Mouse (Mus musculus) limb, embryonic 14.5 days (tissue): ENCODE measurements around the gene Ercc5. TPM values are rescaled to one million over a fixed set of nuclear protein-coding genes. Genes with fewer than 3 reads are reported as not detected.

Experiments used
- ATAC-seq: fragments of 200-750 bp; cut with Nextera tagmentation; 2 replicates; pipeline ENCODE4 v1.8.0; 2017; ENCODE audit warnings: low read depth, moderate number of reproducible peaks, moderate TSS enrichment; ENCODE audit not compliant: low FRiP score
- DNase-seq: peaks from one replicate; pipeline ENCODE4 v3.0.0-alpha.2; 2015; ENCODE audit warnings: low spot score
- H3K27ac ChIP-seq: fragments of 300-500 bp; sonication (generic); replicated peaks from 2 replicates; pipeline ENCODE4 v1.5.1; 2014; ENCODE audit warnings: low read depth, mild to moderate bottlenecking, low read length, moderate library complexity, mixed read lengths
- H3K27me3 ChIP-seq: fragments of 300-500 bp; sonication (generic); 2 replicates; pipeline ENCODE4 v1.6.1; 2014; ENCODE audit warnings: low read length, mixed read lengths; ENCODE audit not compliant: control insufficient read depth, insufficient read depth
- H3K36me3 ChIP-seq: fragments of 300-500 bp; sonication (generic); 2 replicates; pipeline ENCODE4 v1.6.1; 2014; ENCODE audit warnings: mild to moderate bottlenecking, low read length, moderate library complexity, mixed read lengths; ENCODE audit not compliant: control insufficient read depth, insufficient read depth
- H3K4me1 ChIP-seq: fragments of 300-500 bp; sonication (generic); 2 replicates; pipeline ENCODE4 v1.6.1; 2014; ENCODE audit warnings: antibody characterized with exemption, low read length, mixed read lengths; ENCODE audit not compliant: control insufficient read depth, insufficient read depth
- H3K4me2 ChIP-seq: fragments of 300-500 bp; sonication (generic); replicated peaks from 2 replicates; pipeline ENCODE4 v1.6.1; 2014; ENCODE audit warnings: low read depth, mild to moderate bottlenecking, low read length, moderate library complexity; ENCODE audit not compliant: severe bottlenecking
- H3K4me3 ChIP-seq: fragments of 300-500 bp; sonication (generic); replicated peaks from 2 replicates; pipeline ENCODE4 v1.5.1; 2014; ENCODE audit warnings: low read length
- H3K9ac ChIP-seq: fragments of 300-500 bp; sonication (generic); 2 replicates; pipeline ENCODE4 v1.6.1; 2014; ENCODE audit warnings: mild to moderate bottlenecking, low read depth, low read length, moderate library complexity; ENCODE audit not compliant: severe bottlenecking
- H3K9me3 ChIP-seq: fragments of 300-500 bp; sonication (generic); 2 replicates; pipeline ENCODE4 v1.6.1; 2016; ENCODE audit warnings: low read length; ENCODE audit not compliant: control insufficient read depth
- POLR2A ChIP-seq: fragments of 200-500 bp; IDR thresholded peaks from 2 replicates; pipeline ENCODE4 v1.8.0; 2012; ENCODE audit warnings: inconsistent platforms, mild to moderate bottlenecking, moderate library complexity, borderline replicate concordance; ENCODE audit not compliant: insufficient read depth, insufficient read length; ENCODE audit errors: extremely low read depth
- WGBS: fragments of 180-500 bp; shearing (Covaris S2); extraction: QIAGEN DNeasy Blood & Tissue Kit; methylation state at CpG from one replicate; pipeline ENCODE4 v1.1.7; 2014; 5-methylcytosine and 5-hydroxymethylcytosine counted together
- polyA plus RNA-seq, 2 experiments: library from polyadenylated mRNA; depleted of rRNA in 1 of 2; stranded (reverse) in 1 of 2; unstranded in 1 of 2; fragments of >200 nt; fragmentation: Nextera tagmentation in 1 of 2; extraction: Ambion mirVana in 1 of 2; gene quantifications; 2 replicates each; pipeline versions ENCODE4 v1.2.1 to v1.2.3; 2012 to 2014

The Ercc5 gene
- polyA plus RNA-seq, 2 experiments: 23.4 to 25.2 TPM

- WGBS: under 1% methylated on average over 39 of the region's 39 CpGs
- Histone ChIP-seq H3K9me3 (no peaks in the 10 kb centered on the region), H3K4me3 (peak within 1 kb of the TSS; percentile 63), H3K27ac (peak within 1 kb of the TSS; percentile 94), H3K36me3 (peaks cover 26% of the 10 kb centered on the region), H3K9ac (peak within 1 kb of the TSS; percentile 87), H3K4me2 (peak within 1 kb of the TSS; percentile 82), H3K4me1 (0 out of 2 replicates have a peak, but pooled peaks cover 6% of the 10 kb centered on the region), H3K27me3 (no peaks in the 10 kb centered on the region)
- peak; percentile 92; the same call in 1 of the 2 replicates for TF ChIP-seq POLR2A
- peak; percentile 98 for ATAC-seq
- peak; percentile 99 for DNase-seq
Observed at GRCm38 (mm10) chr1:44118239-44119054, 29.1 kb upstream of the Ercc5 start, which contains the start of the genes Kdelc1 and Bivm. Gene Kdelc1, minus strand, starts transcription at chr1:44118808. Gene Bivm, plus strand, starts transcription at chr1:44118957.

DNA sequence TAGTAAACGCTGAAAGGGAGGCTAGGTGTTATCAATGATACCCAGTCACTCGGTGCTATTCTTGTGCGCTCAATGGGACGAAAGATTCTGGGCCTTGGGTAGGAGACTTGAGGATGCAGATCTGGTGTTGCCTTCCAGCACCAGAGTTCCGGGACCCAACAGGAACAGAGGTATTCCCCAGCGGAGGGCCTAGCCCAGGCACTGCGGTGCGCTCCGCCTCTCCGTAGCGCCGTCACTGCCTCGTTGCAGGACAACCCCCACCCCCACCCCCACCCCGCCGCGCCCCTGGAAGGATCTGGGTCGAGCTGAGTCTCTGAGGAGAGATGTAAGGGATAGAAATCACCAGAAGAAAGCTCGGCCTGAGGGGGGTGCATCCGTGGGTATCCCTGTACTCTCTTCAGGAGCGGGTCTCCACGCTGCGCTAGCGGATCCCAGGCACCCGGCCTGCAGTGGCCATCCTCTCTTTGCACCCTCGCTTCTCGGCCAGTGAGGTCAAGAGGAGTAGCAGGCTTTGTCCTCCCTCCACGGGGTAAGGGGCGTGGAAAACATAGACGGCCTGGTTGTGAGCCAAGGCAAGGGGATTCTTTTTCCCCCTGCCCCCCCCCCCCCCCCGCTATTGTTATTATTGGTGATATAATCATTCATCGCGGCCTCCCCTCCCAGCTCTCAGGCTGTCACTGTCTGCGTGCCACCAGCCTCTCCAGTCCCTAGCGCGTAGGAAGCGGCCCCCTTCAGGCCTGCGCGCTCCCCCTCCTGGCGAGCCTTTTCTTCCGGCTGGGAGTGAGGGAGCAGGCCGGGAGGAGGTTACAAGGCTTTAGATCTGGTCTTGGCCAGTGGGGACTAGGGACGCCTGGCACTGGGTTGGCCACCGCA, 28.1 kb upstream of the Ercc5 start:
- peaks cover 18% of the 10 kb centered on the region for H3K36me3 ChIP-seq
- ATAC-seq (peak; percentile 79), DNase-seq (peak; percentile 83)
- H3K4me2 ChIP-seq: peak overlapping the region; percentile 82
- peak overlapping the region; percentile 94 for H3K27ac ChIP-seq
- WGBS: 1% methylated on average over 27 of the region's 43 CpGs
- no peaks in the 10 kb centered on the region for H3K27me3 ChIP-seq
- H3K4me1 ChIP-seq: 0 out of 2 replicates have a peak, but pooled peaks cover 6% of the 10 kb centered on the region
- peak overlapping the region; percentile 63 for H3K4me3 ChIP-seq
- TF ChIP-seq POLR2A: peak; percentile 48; the same call in 1 of the 2 replicates
- no peaks in the 10 kb centered on the region for H3K9me3 ChIP-seq
- H3K9ac ChIP-seq: peak overlapping the region; percentile 87

- Histone ChIP-seq H3K4me2 (peak overlapping the region; percentile 82), H3K27ac (peak overlapping the region; percentile 94), H3K27me3 (no peaks in the 10 kb centered on the region), H3K9ac (peak overlapping the region; percentile 87), H3K4me1 (0 out of 2 replicates have a peak, but pooled peaks cover 6% of the 10 kb centered on the region), H3K9me3 (no peaks in the 10 kb centered on the region), H3K4me3 (peak overlapping the region; percentile 63), H3K36me3 (peaks cover 15% of the 10 kb centered on the region)
- WGBS: 3% methylated on average over 6 of the region's 6 CpGs
- DNase-seq (peak; percentile 9), ATAC-seq (no peak)
- no peak for TF ChIP-seq POLR2A
Observed at GRCm38 (mm10) chr1:44120074-44120406, 27.5 kb upstream of the Ercc5 start.

GRCm38 (mm10) chr1:44122256-44122655, 25.3 kb upstream of the Ercc5 start:
- Histone ChIP-seq H3K4me3 (no peak overlapping the region), H3K36me3 (peaks cover 12% of the 10 kb centered on the region; the same call in 1 of the 2 replicates), H3K27me3 (no peaks in the 10 kb centered on the region), H3K9ac (no peak overlapping the region), H3K4me1 (0 out of 2 replicates have a peak, but pooled peaks cover 6% of the 10 kb centered on the region), H3K27ac (no peak overlapping the region), H3K4me2 (no peak overlapping the region), H3K9me3 (no peaks in the 10 kb centered on the region)
- no peak for TF ChIP-seq POLR2A
- ATAC-seq: no peak
- DNase-seq: no peak
- WGBS: 86% methylated on average over 3 of the region's 3 CpGs

DNA sequence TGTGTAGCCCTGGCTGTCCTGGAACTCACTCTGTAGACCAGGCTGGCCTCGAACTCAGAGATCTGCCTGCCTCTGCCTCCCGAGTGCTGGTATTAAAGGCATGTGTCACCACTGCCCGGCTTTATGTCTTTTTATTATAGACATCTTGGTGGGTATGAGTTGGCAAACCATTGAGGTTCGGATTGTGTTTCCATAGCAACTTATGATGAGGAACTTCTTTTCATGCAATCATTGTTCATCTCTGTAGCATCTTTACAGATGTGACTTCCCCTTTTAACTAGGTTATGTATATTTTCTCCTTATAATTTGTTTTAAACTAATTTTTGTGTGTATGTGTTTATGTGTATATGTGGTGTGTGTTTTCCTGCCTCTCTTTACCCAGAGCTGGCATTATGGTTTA, 22.0 kb upstream of the Ercc5 start:
- no peak overlapping the region for H3K9ac ChIP-seq
- TF ChIP-seq POLR2A: no peak
- H3K36me3 ChIP-seq: peaks cover 31% of the 10 kb centered on the region
- ATAC-seq (no peak), DNase-seq (no peak)
- no peak overlapping the region for H3K4me3 ChIP-seq
- no peak overlapping the region for H3K27ac ChIP-seq
- 93% methylated on average over 4 of the region's 4 CpGs for WGBS
- H3K27me3 ChIP-seq: no peaks in the 10 kb centered on the region
- no peak overlapping the region for H3K4me2 ChIP-seq
- 0 out of 2 replicates have a peak, but pooled peaks cover under 1% of the 10 kb centered on the region for H3K4me1 ChIP-seq
- no peaks in the 10 kb centered on the region for H3K9me3 ChIP-seq
